Mouse (Mus musculus) limb, embryonic 13.5 days (tissue): ENCODE data around the gene Shh. TPM values are rescaled to one million over a fixed set of nuclear protein-coding genes. Genes with fewer than 3 reads are reported as not detected.

Experiments used
- ATAC-seq: fragments of 200-750 bp; cut with Nextera tagmentation; 2 replicates; pipeline ENCODE4 v1.8.0; 2017; ENCODE audit warnings: low read depth, moderate number of reproducible peaks, moderate TSS enrichment; ENCODE audit not compliant: low FRiP score
- H3K27ac ChIP-seq: fragments of 300-500 bp; sonication (generic); 2 replicates; pipeline ENCODE4 v1.5.1; 2015; ENCODE audit warnings: inconsistent platforms, mild to moderate bottlenecking, moderate library complexity
- H3K27me3 ChIP-seq: fragments of 300-500 bp; sonication (generic); 2 replicates; pipeline ENCODE4 v1.6.1; 2015; ENCODE audit warnings: mild to moderate bottlenecking, inconsistent platforms
- H3K36me3 ChIP-seq: fragments of 300-500 bp; sonication (generic); 2 replicates; pipeline ENCODE4 v1.6.1; 2015; ENCODE audit warnings: inconsistent platforms, mild to moderate bottlenecking, moderate library complexity
- H3K4me1 ChIP-seq: fragments of 300-500 bp; sonication (generic); 2 replicates; pipeline ENCODE4 v1.6.1; 2015; ENCODE audit warnings: inconsistent platforms
- H3K4me2 ChIP-seq: fragments of 300-500 bp; sonication (generic); replicated peaks from 2 replicates; pipeline ENCODE4 v1.6.1; 2015; ENCODE audit warnings: inconsistent platforms, mild to moderate bottlenecking, moderate library complexity
- H3K4me3 ChIP-seq: fragments of 300-500 bp; sonication (generic); 2 replicates; pipeline ENCODE4 v1.5.1; 2015; ENCODE audit warnings: moderate library complexity, mild to moderate bottlenecking, inconsistent platforms
- H3K9ac ChIP-seq: fragments of 300-500 bp; sonication (generic); 2 replicates; pipeline ENCODE4 v1.6.1; 2015; ENCODE audit warnings: mild to moderate bottlenecking, inconsistent platforms
- H3K9me3 ChIP-seq: fragments of 300-500 bp; sonication (generic); 2 replicates; pipeline ENCODE4 v1.6.1; 2016; ENCODE audit warnings: inconsistent platforms
- WGBS: fragments of 180-500 bp; shearing (Covaris S2); methylation state at CpG from one replicate; pipeline ENCODE4 v1.1.7; 2015; 5-methylcytosine and 5-hydroxymethylcytosine counted together
- polyA plus RNA-seq: library from polyadenylated mRNA; unstranded; fragments of >200 nt; fragmentation: Nextera tagmentation; extraction: Ambion mirVana; gene quantifications from 2 replicates; pipeline ENCODE4 v1.2.1, GENCODE M21; 2015

Shh gene
- polyA plus RNA-seq, 1 experiment from 2014 or later = not detected

DNA sequence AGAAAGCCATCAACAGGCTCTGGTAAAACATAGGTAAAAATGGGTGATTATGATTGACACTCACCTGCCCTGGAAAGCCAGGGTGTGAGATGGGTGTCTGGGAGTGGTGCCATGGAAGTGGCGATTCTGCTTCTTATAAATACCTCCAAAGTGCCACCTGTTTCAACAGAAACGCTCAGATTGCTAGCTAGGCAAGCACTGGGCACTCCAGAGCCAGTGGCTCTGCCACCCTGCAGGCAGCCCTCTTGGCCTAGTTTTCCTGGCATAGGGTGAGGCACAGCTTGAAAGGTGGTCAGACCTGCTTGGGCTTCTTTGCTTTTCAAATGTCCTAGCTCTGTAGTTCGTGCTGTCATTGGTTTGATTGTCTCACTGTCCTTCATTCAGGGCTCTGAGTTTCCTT lies 53.0 kb downstream of the Shh start:
- 91% methylated on average over 3 of the region's 3 CpGs for WGBS
- Histone ChIP-seq H3K9me3 (no peaks in the 10 kb centered on the region), H3K36me3 (peaks cover 94% of the 10 kb centered on the region), H3K27ac (no peak overlapping the region), H3K4me1 (no peaks in the 10 kb centered on the region), H3K4me3 (no peak overlapping the region), H3K4me2 (no peak overlapping the region), H3K27me3 (no peaks in the 10 kb centered on the region), H3K9ac (no peak overlapping the region)
- no peak for ATAC-seq

DNA sequence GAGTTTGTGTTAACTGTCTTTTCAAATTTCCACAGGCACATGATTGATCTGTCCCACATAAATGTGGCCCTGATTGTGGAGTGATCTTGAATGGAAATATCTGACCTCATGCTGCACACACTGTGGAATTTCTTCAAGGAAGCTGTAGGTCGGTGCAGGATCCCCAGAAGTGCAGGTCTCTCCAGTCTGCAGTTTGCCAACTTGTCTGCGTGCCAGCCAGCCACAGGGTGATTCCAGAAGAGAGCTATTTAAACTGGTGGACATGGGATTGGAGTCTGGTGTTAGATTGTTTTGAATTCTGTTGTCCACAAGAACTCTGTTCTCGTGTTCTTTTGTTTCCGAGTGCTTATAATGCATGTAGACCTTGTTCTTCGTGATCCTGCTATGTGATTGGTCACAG lies 53.5 kb downstream of the Shh start:
- no peaks in the 10 kb centered on the region for H3K4me1 ChIP-seq
- no peak overlapping the region for H3K4me2 ChIP-seq
- 91% methylated on average over 5 of the region's 5 CpGs for WGBS
- no peak overlapping the region for H3K27ac ChIP-seq
- peaks cover 94% of the 10 kb centered on the region for H3K36me3 ChIP-seq
- H3K27me3 ChIP-seq = no peaks in the 10 kb centered on the region
- ATAC-seq = no peak
- H3K9ac ChIP-seq = no peak overlapping the region
- H3K9me3 ChIP-seq = no peaks in the 10 kb centered on the region
- H3K4me3 ChIP-seq = no peak overlapping the region

DNA sequence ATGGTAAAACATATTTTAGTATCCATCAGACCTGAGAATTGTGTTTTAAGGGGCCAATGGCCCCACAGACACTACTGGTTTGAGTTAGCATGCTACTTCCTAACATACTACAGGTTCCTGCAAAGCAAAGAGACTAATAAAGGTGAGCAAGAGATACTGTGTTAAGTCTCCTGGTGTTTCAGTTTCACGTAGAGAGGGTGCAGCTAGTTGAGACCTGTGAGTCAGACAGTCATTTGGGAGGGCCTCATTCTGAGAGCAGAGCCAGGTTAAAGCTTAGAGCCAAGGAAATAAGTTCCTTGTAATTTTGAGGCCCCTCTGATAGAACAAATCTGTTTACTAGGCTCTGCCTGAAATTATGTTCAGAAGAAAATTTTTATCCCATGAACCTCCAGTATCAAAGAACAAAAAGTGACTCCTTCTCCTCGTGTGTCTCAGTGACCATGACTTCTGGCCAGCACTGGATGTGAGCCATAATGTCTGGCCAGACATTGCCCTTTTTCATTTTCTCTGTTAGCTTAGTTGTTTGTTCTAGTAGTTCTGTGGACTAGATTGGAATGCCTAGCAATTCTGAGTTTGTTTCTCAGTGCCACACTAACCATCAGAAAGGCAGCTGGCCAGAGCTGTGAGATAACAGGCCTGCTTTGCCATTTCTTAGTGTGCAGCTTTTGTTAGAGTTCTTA lies 54.9 kb downstream of the Shh start:
- Histone ChIP-seq H3K4me2 (no peak overlapping the region), H3K36me3 (peaks cover 93% of the 10 kb centered on the region), H3K27me3 (no peaks in the 10 kb centered on the region), H3K9ac (no peak overlapping the region), H3K4me1 (no peaks in the 10 kb centered on the region), H3K9me3 (no peaks in the 10 kb centered on the region), H3K27ac (no peak overlapping the region), H3K4me3 (no peak overlapping the region)
- no peak for ATAC-seq
- 92% methylated on average over 2 of the region's 2 CpGs for WGBS

Other genes with a start within 250 kb of the Shh start
- gene Cnpy1, start 221.4 kb downstream of the Shh start, polyA plus RNA-seq = 0.09 TPM in 2 replicates
- 12.5 and 13.6 TPM in 2 replicates for gene Rbm33, start 150.1 kb downstream of the Shh start, polyA plus RNA-seq